Comparison of ENCODE assay signal across 10 mouse cellular contexts in genomic region chr12:79261035-79261434, GRCm38 (mm10). TPM values are rescaled to one million over a fixed set of nuclear protein-coding genes. Genes with fewer than 3 reads are reported as not detected.
DNase-seq lines count a peak whose midpoint lies in the region; ATAC-seq and TF ChIP-seq lines count a peak whose summit lies in the region.
"Had no signal": no experiment of that assay in that cellular context is flagged by ENCODE, and none has a peak within 500 bp of the region (broad histone marks: within the 10 kb centered on the region; RNA-seq: fewer than 3 reads in every experiment).

No protein-coding gene starts in this region.

- no peak overlapping the region for H3K4me3 ChIP-seq in forebrain, embryonic 14.5 days (ENCODE audit: low read depth, low read length)
- H3K4me3 ChIP-seq in forebrain, embryonic 15.5 days = no peak overlapping the region
- H3K4me3 ChIP-seq in lung, adult 2 months (replicated peaks; ENCODE audit: extremely low read depth, low read depth, low read length) = no peak overlapping the region
- H3K4me3 ChIP-seq: hindbrain, embryonic 15.5 days; myocyte had no signal

- TF ChIP-seq POLR2A in lung, adult 2 months (IDR thresholded peaks at IDR 0.05; ENCODE audit: borderline replicate concordance, extremely low read depth, low read depth, low read length) = no peak

- WGBS in forebrain, embryonic 14.5 days = 51% methylated on average over 5 of the region's 5 CpGs
- 62% methylated on average over 5 of the region's 5 CpGs for WGBS in forebrain, embryonic 15.5 days
- 58% methylated on average over 5 of the region's 5 CpGs for WGBS in lung, adult 2 months

- 0 out of 2 replicates have a peak, but pooled peaks have one; percentile 24 for TF ChIP-seq CTCF in lung, adult 2 months (IDR thresholded peaks at IDR 0.05; ENCODE audit: insufficient read depth, low read length)

- H3K27me3 ChIP-seq in forebrain, embryonic 14.5 days (replicated peaks; ENCODE audit: control insufficient read depth, insufficient read depth, low read length) = no peaks in the 10 kb centered on the region
- H3K27me3 ChIP-seq in forebrain, embryonic 15.5 days = no peaks in the 10 kb centered on the region
- H3K27me3 ChIP-seq: hindbrain, embryonic 15.5 days had no signal

- H3K9me3 ChIP-seq in forebrain, embryonic 14.5 days (replicated peaks; ENCODE audit: control insufficient read depth, low read length) = no peaks in the 10 kb centered on the region
- H3K9me3 ChIP-seq in forebrain, embryonic 15.5 days = no peaks in the 10 kb centered on the region
- H3K9me3 ChIP-seq: hindbrain, embryonic 15.5 days had no signal

- peak; percentile 49 for DNase-seq in forebrain, embryonic 14.5 days (ENCODE audit: low spot score)
- DNase-seq in lung, adult 2 months = no peak
- no peak for DNase-seq in lung, postnatal 25 days (ENCODE audit: low spot score)
- peak; percentile 76 for DNase-seq in NIH3T3 (ENCODE audit: low read depth)
- DNase-seq in frontal cortex, postnatal 36 days (ENCODE audit: low spot score in 2 of 2) = peak; percentile 30 to 52
- no peak for DNase-seq in urinary bladder, postnatal 36 days (ENCODE audit: low spot score in 2 of 2)

- H3K9ac ChIP-seq in forebrain, embryonic 14.5 days (ENCODE audit: low read length) = no peak overlapping the region
- H3K9ac ChIP-seq in forebrain, embryonic 15.5 days (replicated peaks) = no peak overlapping the region
- H3K9ac ChIP-seq: hindbrain, embryonic 15.5 days had no signal

- no peak overlapping the region for H3K4me2 ChIP-seq in forebrain, embryonic 14.5 days (ENCODE audit: low read length)
- no peak overlapping the region for H3K4me2 ChIP-seq in forebrain, embryonic 15.5 days (replicated peaks)
- H3K4me2 ChIP-seq: hindbrain, embryonic 15.5 days had no signal

- peaks cover 81% of the 10 kb centered on the region for H3K36me3 ChIP-seq in forebrain, embryonic 14.5 days (ENCODE audit: control insufficient read depth, insufficient read depth, low read length)
- H3K36me3 ChIP-seq in forebrain, embryonic 15.5 days = peaks cover 69% of the 10 kb centered on the region

- no peak for ATAC-seq in forebrain, embryonic 14.5 days
- ATAC-seq in forebrain, embryonic 15.5 days (replicated peaks) = no peak
- ATAC-seq in megakaryocyte, adult 5-6 weeks (ENCODE audit: poor library complexity, severe bottlenecking) = 0 out of 2 replicates have a peak, but pooled peaks have one; percentile 56

- H3K4me1 ChIP-seq in forebrain, embryonic 14.5 days (ENCODE audit: control insufficient read depth, insufficient read depth, low read length) = no peaks in the 10 kb centered on the region
- no peaks in the 10 kb centered on the region for H3K4me1 ChIP-seq in forebrain, embryonic 15.5 days
- H3K4me1 ChIP-seq in lung, adult 2 months (ENCODE audit: control insufficient read depth, insufficient read depth, low read length) = no peaks in the 10 kb centered on the region
- H3K4me1 ChIP-seq: hindbrain, embryonic 15.5 days had no signal

- no peak overlapping the region for H3K27ac ChIP-seq in forebrain, embryonic 14.5 days (ENCODE audit: low read depth, low read length)
- no peak overlapping the region for H3K27ac ChIP-seq in forebrain, embryonic 15.5 days (replicated peaks)
- H3K27ac ChIP-seq: hindbrain, embryonic 15.5 days had no signal

RNA-seq across cellular contexts. Expression of gene Zfyve26, which starts 35.1 kb away (rescaled TPM):
- polyA plus RNA-seq in forebrain, embryonic 14.5 days (2014; fragmentation: Nextera tagmentation; extraction: Ambion mirVana) = 8.5 and 8.9 TPM in 2 replicates
- polyA plus RNA-seq in forebrain, embryonic 15.5 days (2015; fragmentation: Nextera tagmentation; extraction: Ambion mirVana) = 11.9 and 14.4 TPM in 2 replicates
- 20.1 and 21.7 TPM in 2 replicates for polyA plus RNA-seq in lung, adult 2 months (2012; rRNA removed)
- total RNA-seq in megakaryocyte, adult 5-6 weeks (2015) = 27.2 and 41.6 TPM in 2 replicates
- total RNA-seq in megakaryocyte, adult 5-6 weeks (2017) = 19.7 and 29.1 TPM in 2 replicates

RNA-seq across cellular contexts. Expression of gene Rad51b, which starts 36.0 kb away (rescaled TPM):
- polyA plus RNA-seq in forebrain, embryonic 14.5 days (2014; fragmentation: Nextera tagmentation; extraction: Ambion mirVana) = 2.6 and 3.5 TPM in 2 replicates
- polyA plus RNA-seq in forebrain, embryonic 15.5 days (2015; fragmentation: Nextera tagmentation; extraction: Ambion mirVana) = 3.0 and 3.4 TPM in 2 replicates
- 0.25 and 1.1 TPM in 2 replicates for polyA plus RNA-seq in lung, adult 2 months (2012; rRNA removed)
- total RNA-seq in megakaryocyte, adult 5-6 weeks (2015) = 3.2 and 5.9 TPM in 2 replicates
- 7.1 TPM in 2 replicates for total RNA-seq in megakaryocyte, adult 5-6 weeks (2017)

RNA-seq across cellular contexts. Expression of gene Rdh12, which starts 52.3 kb away (rescaled TPM):
- polyA plus RNA-seq in forebrain, embryonic 14.5 days (2014; fragmentation: Nextera tagmentation; extraction: Ambion mirVana) = 0.89 and 1.0 TPM in 2 replicates
- 0.94 and 0.97 TPM in 2 replicates for polyA plus RNA-seq in forebrain, embryonic 15.5 days (2015; fragmentation: Nextera tagmentation; extraction: Ambion mirVana)
- polyA plus RNA-seq in lung, adult 2 months (2012; rRNA removed) = 0.69 and 8.9 TPM in 2 replicates
- 14.8 and 21.4 TPM in 2 replicates for total RNA-seq in megakaryocyte, adult 5-6 weeks (2015)
- 15.5 and 17.2 TPM in 2 replicates for total RNA-seq in megakaryocyte, adult 5-6 weeks (2017)

Comparison
In these comparisons a context has a peak if more than half of its experiments do, and no peak if none do; other contexts are left out.
1. DNase-seq: peak in forebrain, embryonic 14.5 days (single experiment), NIH3T3 (single experiment) and frontal cortex, postnatal 36 days (2 of 2); none in lung, adult 2 months (single experiment), lung, postnatal 25 days (single experiment) and urinary bladder, postnatal 36 days (0 of 2).